Mouse (Mus musculus) neural tube, embryonic 14.5 days (tissue): ENCODE measurements around the gene Gls. TPM values are rescaled to one million over a fixed set of nuclear protein-coding genes. Genes with fewer than 3 reads are reported as not detected.
A peak's percentile ranks its signal among the peaks of the same experiment; 100 is the strongest.

Source experiments
- ATAC-seq: fragments of 200-750 bp; cut with Nextera tagmentation; 2 replicates; pipeline ENCODE4 v1.8.0; 2017; ENCODE audit warnings: low read depth, mild to moderate bottlenecking, moderate TSS enrichment, moderate library complexity
- H3K27ac ChIP-seq: fragments of 300-500 bp; sonication (generic); 2 replicates; pipeline ENCODE4 v1.5.1; 2014; ENCODE audit warnings: low read depth, mild to moderate bottlenecking, control low read depth, low read length, moderate library complexity, mixed read lengths
- H3K27me3 ChIP-seq: fragments of 300-500 bp; sonication (generic); 2 replicates; pipeline ENCODE4 v1.6.1; 2014; ENCODE audit warnings: low read length; ENCODE audit not compliant: control insufficient read depth, insufficient read depth
- H3K36me3 ChIP-seq: fragments of 300-500 bp; sonication (generic); 2 replicates; pipeline ENCODE4 v1.6.1; 2014; ENCODE audit warnings: low read length, mixed read lengths; ENCODE audit not compliant: control insufficient read depth, insufficient read depth
- H3K4me1 ChIP-seq: fragments of 300-500 bp; sonication (generic); 2 replicates; pipeline ENCODE4 v1.6.1; 2014; ENCODE audit warnings: low read length; ENCODE audit not compliant: control insufficient read depth, insufficient read depth
- H3K4me2 ChIP-seq: fragments of 300-500 bp; sonication (generic); 2 replicates; pipeline ENCODE4 v1.6.1; 2014; ENCODE audit warnings: mild to moderate bottlenecking, low read depth, low read length, control low read depth
- H3K4me3 ChIP-seq: fragments of 300-500 bp; sonication (generic); 2 replicates; pipeline ENCODE4 v1.5.1; 2014; ENCODE audit warnings: low read depth, low read length, control low read depth, mixed read lengths
- H3K9ac ChIP-seq: fragments of 300-500 bp; sonication (generic); replicated peaks from 2 replicates; pipeline ENCODE4 v1.6.1; 2014; ENCODE audit warnings: low read depth, mild to moderate bottlenecking, control low read depth, low read length, mixed read lengths
- H3K9me3 ChIP-seq: fragments of 300-500 bp; sonication (generic); 2 replicates; pipeline ENCODE4 v1.6.1; 2016; ENCODE audit warnings: low read length; ENCODE audit not compliant: control insufficient read depth
- WGBS: fragments of 180-500 bp; shearing (Covaris S2); extraction: QIAGEN DNeasy Blood & Tissue Kit; methylation state at CpG from one replicate; pipeline ENCODE4 v1.1.7; 2014; 5-methylcytosine and 5-hydroxymethylcytosine counted together
- polyA plus RNA-seq: library from polyadenylated mRNA; unstranded; fragments of >200 nt; fragmentation: Nextera tagmentation; extraction: Ambion mirVana; gene quantifications from 2 replicates; pipeline ENCODE4 v1.2.1, GENCODE M21; 2014

The Gls gene
- polyA plus RNA-seq, 1 experiment from 2014 or later: 74.1 TPM

GRCm38 (mm10) chr1:52144907-52145306 is 88.1 kb downstream of the Gls start:
- no peak for ATAC-seq
- Histone ChIP-seq H3K4me3 (no peak overlapping the region), H3K4me2 (no peak overlapping the region), H3K27ac (no peak overlapping the region), H3K4me1 (peaks cover 5% of the 10 kb centered on the region; the same call in 1 of the 2 replicates), H3K36me3 (no peaks in the 10 kb centered on the region), H3K9ac (no peak overlapping the region), H3K9me3 (no peaks in the 10 kb centered on the region), H3K27me3 (no peaks in the 10 kb centered on the region)
- 87% methylated on average over 10 of the region's 10 CpGs for WGBS

GRCm38 (mm10) chr1:52143596-52144156 is 89.4 kb downstream of the Gls start:
- H3K4me2 ChIP-seq: no peak overlapping the region
- no peak overlapping the region for H3K9ac ChIP-seq
- 93% methylated on average over 7 of the region's 7 CpGs for WGBS
- H3K9me3 ChIP-seq: no peaks in the 10 kb centered on the region
- H3K4me3 ChIP-seq: no peak overlapping the region
- H3K27me3 ChIP-seq: no peaks in the 10 kb centered on the region
- ATAC-seq: no peak
- H3K36me3 ChIP-seq: no peaks in the 10 kb centered on the region
- H3K4me1 ChIP-seq: peaks cover 4% of the 10 kb centered on the region; the same call in 1 of the 2 replicates
- no peak overlapping the region for H3K27ac ChIP-seq

- Histone ChIP-seq H3K27ac (no peak overlapping the region), H3K4me1 (peaks cover 4% of the 10 kb centered on the region; the same call in 1 of the 2 replicates), H3K4me3 (no peak overlapping the region), H3K4me2 (no peak overlapping the region), H3K9me3 (no peaks in the 10 kb centered on the region), H3K36me3 (no peaks in the 10 kb centered on the region), H3K9ac (no peak overlapping the region), H3K27me3 (no peaks in the 10 kb centered on the region)
- no peak for ATAC-seq
- WGBS: 89% methylated on average over 4 of the region's 4 CpGs
These were observed 89.8 kb downstream of the Gls start for GRCm38 (mm10) chr1:52143191-52143590.

- ATAC-seq: no peak
- H3K4me2 ChIP-seq: no peak overlapping the region
- no peak overlapping the region for H3K27ac ChIP-seq
- H3K4me3 ChIP-seq: no peak overlapping the region
- H3K9ac ChIP-seq: no peak overlapping the region
- 82% methylated on average over 4 of the region's 4 CpGs for WGBS
- no peaks in the 10 kb centered on the region for H3K36me3 ChIP-seq
- H3K27me3 ChIP-seq: no peaks in the 10 kb centered on the region
- no peaks in the 10 kb centered on the region for H3K4me1 ChIP-seq
- no peaks in the 10 kb centered on the region for H3K9me3 ChIP-seq
These were observed 90.9 kb downstream of the Gls start for GRCm38 (mm10) chr1:52142117-52142516.

- Histone ChIP-seq H3K4me3 (no peak overlapping the region), H3K27ac (no peak overlapping the region), H3K27me3 (no peaks in the 10 kb centered on the region), H3K4me2 (no peak overlapping the region), H3K4me1 (no peaks in the 10 kb centered on the region), H3K9ac (no peak overlapping the region), H3K36me3 (no peaks in the 10 kb centered on the region), H3K9me3 (no peaks in the 10 kb centered on the region)
- 77% methylated on average over 3 of the region's 3 CpGs for WGBS
- ATAC-seq: no peak
These were observed 91.5 kb downstream of the Gls start for GRCm38 (mm10) chr1:52141482-52141881.

GRCm38 (mm10) chr1:52140534-52140933 is 92.5 kb downstream of the Gls start:
- Histone ChIP-seq H3K27me3 (no peaks in the 10 kb centered on the region), H3K9ac (no peak overlapping the region), H3K4me3 (no peak overlapping the region), H3K4me1 (no peaks in the 10 kb centered on the region), H3K36me3 (no peaks in the 10 kb centered on the region), H3K27ac (no peak overlapping the region), H3K9me3 (no peaks in the 10 kb centered on the region), H3K4me2 (no peak overlapping the region)
- no peak for ATAC-seq
- 84% methylated on average over 9 of the region's 9 CpGs for WGBS

GRCm38 (mm10) chr1:52137292-52137691 is 95.7 kb downstream of the Gls start:
- peak; percentile 44; the same call in 1 of the 2 replicates for ATAC-seq

GRCm38 (mm10) chr1:52133254-52133653 is 99.8 kb downstream of the Gls start:
- Histone ChIP-seq H3K27ac (no peak overlapping the region), H3K4me3 (no peak overlapping the region), H3K36me3 (no peaks in the 10 kb centered on the region), H3K9ac (no peak overlapping the region), H3K27me3 (no peaks in the 10 kb centered on the region), H3K4me1 (no peaks in the 10 kb centered on the region), H3K9me3 (no peaks in the 10 kb centered on the region), H3K4me2 (no peak overlapping the region)
- no peak for ATAC-seq
- 72% methylated on average over 8 of the region's 8 CpGs for WGBS

More at GRCm38 (mm10) chr1:52137292-52137691, 95.7 kb downstream of the Gls start:
- 54% methylated on average over 16 of the region's 16 CpGs for WGBS
- H3K36me3 ChIP-seq: no peaks in the 10 kb centered on the region
- H3K4me2 ChIP-seq: no peak overlapping the region
- H3K9me3 ChIP-seq: no peaks in the 10 kb centered on the region
- H3K9ac ChIP-seq: no peak overlapping the region
- H3K4me1 ChIP-seq: no peaks in the 10 kb centered on the region
- no peak overlapping the region for H3K4me3 ChIP-seq
- H3K27me3 ChIP-seq: no peaks in the 10 kb centered on the region
- no peak overlapping the region for H3K27ac ChIP-seq

GRCm38 (mm10) chr1:52131787-52132377 is 101.2 kb downstream of the Gls start:
- 84% methylated on average over 11 of the region's 11 CpGs for WGBS
- Histone ChIP-seq H3K4me2 (no peak overlapping the region), H3K27ac (no peak overlapping the region), H3K4me3 (no peak overlapping the region), H3K9me3 (no peaks in the 10 kb centered on the region), H3K27me3 (no peaks in the 10 kb centered on the region), H3K36me3 (no peaks in the 10 kb centered on the region), H3K9ac (no peak overlapping the region), H3K4me1 (no peaks in the 10 kb centered on the region)
- ATAC-seq: no peak
